Mouse (Mus musculus) lung, embryonic 14.5 days (tissue): ENCODE measurements around the gene Foxc2. TPM values are rescaled to one million over a fixed set of nuclear protein-coding genes. Genes with fewer than 3 reads are reported as not detected.

Experiments used
- ATAC-seq: fragments of 200-750 bp; cut with Nextera tagmentation; 2 replicates; pipeline ENCODE4 v1.8.0; 2017; ENCODE audit warnings: mild to moderate bottlenecking, moderate TSS enrichment, moderate library complexity; ENCODE audit not compliant: insufficient read depth
- DNase-seq: peaks from one replicate; pipeline ENCODE4 v3.0.0-alpha.2; 2015
- H3K27ac ChIP-seq: fragments of 300-500 bp; sonication (generic); 2 replicates; pipeline ENCODE4 v1.5.1; 2014; ENCODE audit warnings: low read depth, mild to moderate bottlenecking, moderate library complexity
- H3K27me3 ChIP-seq: fragments of 300-500 bp; sonication (generic); 2 replicates; pipeline ENCODE4 v1.6.1; 2014; ENCODE audit warnings: low read length, control low read depth; ENCODE audit not compliant: insufficient read depth
- H3K36me3 ChIP-seq: fragments of 300-500 bp; sonication (generic); 2 replicates; pipeline ENCODE4 v1.6.1; 2014; ENCODE audit warnings: control low read depth; ENCODE audit not compliant: insufficient read depth
- H3K4me1 ChIP-seq: fragments of 300-500 bp; sonication (generic); 2 replicates; pipeline ENCODE4 v1.6.1; 2014; ENCODE audit warnings: antibody characterized with exemption, control low read depth; ENCODE audit not compliant: insufficient read depth
- H3K4me2 ChIP-seq: fragments of 300-500 bp; sonication (generic); 2 replicates; pipeline ENCODE4 v1.6.1; 2014; ENCODE audit warnings: mild to moderate bottlenecking
- H3K4me3 ChIP-seq: fragments of 300-500 bp; sonication (generic); 2 replicates; pipeline ENCODE4 v1.5.1; 2014; ENCODE audit warnings: low read depth, low read length
- H3K9ac ChIP-seq: fragments of 300-500 bp; sonication (generic); 2 replicates; pipeline ENCODE4 v1.6.1; 2014
- H3K9me3 ChIP-seq: fragments of 300-500 bp; sonication (generic); 2 replicates; pipeline ENCODE4 v1.6.1; 2016; ENCODE audit warnings: low read depth, low read length, control low read depth
- CTCF ChIP-seq: IDR thresholded peaks from 2 replicates; pipeline ENCODE4 v1.5.1; 2016; ENCODE audit warnings: antibody characterized with exemption, low read depth
- WGBS: fragments of 180-500 bp; shearing (Covaris S2); extraction: QIAGEN DNeasy Blood & Tissue Kit; methylation state at CpG from one replicate; pipeline ENCODE4 v1.1.7; 2014; 5-methylcytosine and 5-hydroxymethylcytosine counted together
- polyA plus RNA-seq: library from polyadenylated mRNA; unstranded; fragments of >200 nt; fragmentation: Nextera tagmentation; extraction: Ambion mirVana; gene quantifications from 2 replicates; pipeline ENCODE4 v1.2.1, GENCODE M21; 2014

Foxc2 gene
- polyA plus RNA-seq, 1 experiment from 2014 or later, result 1.1 TPM

GRCm38 (mm10) chr8:121125311-121125876 lies 9.4 kb downstream of the Foxc2 start:
- peak; percentile 57 for TF ChIP-seq CTCF
- DNase-seq, result peak; percentile 97
- peak; percentile 74 for ATAC-seq
- Histone ChIP-seq H3K9me3 (no peaks in the 10 kb centered on the region), H3K27me3 (peaks cover 92% of the 10 kb centered on the region), H3K27ac (peak overlapping the region; percentile 71; the same call in 1 of the 2 replicates), H3K4me2 (peak overlapping the region; percentile 68), H3K4me3 (peak overlapping the region; percentile 36), H3K36me3 (no peaks in the 10 kb centered on the region), H3K9ac (no peak overlapping the region), H3K4me1 (no peaks in the 10 kb centered on the region; the same call in 1 of the 2 replicates)
- under 1% methylated on average over 36 of the region's 36 CpGs for whole genome bisulfite sequencing

GRCm38 (mm10) chr8:121126191-121126590 lies 10.2 kb downstream of the Foxc2 start:
- 5% methylated on average over 6 of the region's 6 CpGs for WGBS
- peak overlapping the region; percentile 68 for H3K4me2 ChIP-seq
- peak overlapping the region; percentile 36 for H3K4me3 ChIP-seq
- no peak overlapping the region; the same call in 1 of the 2 replicates for H3K9ac ChIP-seq
- no peaks in the 10 kb centered on the region; the same call in 1 of the 2 replicates for H3K4me1 ChIP-seq
- H3K36me3 ChIP-seq, result no peaks in the 10 kb centered on the region
- no peak overlapping the region for H3K27ac ChIP-seq
- H3K27me3 ChIP-seq, result peaks cover 87% of the 10 kb centered on the region
- ATAC-seq (no peak), DNase-seq (no peak)
- H3K9me3 ChIP-seq, result no peaks in the 10 kb centered on the region
- no peak for TF ChIP-seq CTCF

DNA sequence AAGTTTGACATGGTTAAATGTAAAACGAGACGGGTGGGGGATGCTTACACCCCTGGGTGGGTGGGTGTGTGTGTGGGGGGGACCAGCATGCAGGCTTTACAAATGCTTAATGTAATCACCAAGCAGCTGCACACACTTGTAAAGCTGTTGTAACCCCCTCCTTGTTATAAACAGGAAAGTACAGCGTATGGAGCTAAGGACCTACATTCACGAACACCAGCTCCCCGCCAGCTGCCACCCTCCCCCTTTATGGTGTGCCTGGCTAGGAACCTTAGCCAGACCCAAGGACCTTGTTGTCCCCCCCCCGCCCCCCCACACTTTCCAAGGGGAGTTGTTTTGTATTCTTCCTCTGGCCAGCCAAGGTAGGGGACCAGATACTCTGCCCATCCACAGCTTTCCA lies 10.7 kb downstream of the Foxc2 start:
- ATAC-seq (peak; percentile 16; the same call in 1 of the 2 replicates), DNase-seq (peak; percentile 55)

GRCm38 (mm10) chr8:121127291-121127701 lies 11.3 kb downstream of the Foxc2 start:
- TF ChIP-seq CTCF, result no peak
- Histone ChIP-seq H3K36me3 (no peaks in the 10 kb centered on the region), H3K27me3 (peaks cover 76% of the 10 kb centered on the region), H3K27ac (peak overlapping the region; percentile 54; the same call in 1 of the 2 replicates), H3K9ac (no peak overlapping the region), H3K4me3 (peak overlapping the region; percentile 44), H3K4me1 (no peaks in the 10 kb centered on the region; the same call in 1 of the 2 replicates), H3K4me2 (peak overlapping the region; percentile 73), H3K9me3 (no peaks in the 10 kb centered on the region)
- DNase-seq, result peak; percentile 96
- peak; percentile 78 for ATAC-seq
- WGBS, result 1% methylated on average over 11 of the region's 11 CpGs

More for the DNA sequence above, 10.7 kb downstream of the Foxc2 start:
- H3K27ac ChIP-seq, result peak overlapping the region; percentile 54; the same call in 1 of the 2 replicates
- H3K9me3 ChIP-seq, result no peaks in the 10 kb centered on the region
- peaks cover 82% of the 10 kb centered on the region for H3K27me3 ChIP-seq
- no peaks in the 10 kb centered on the region; the same call in 1 of the 2 replicates for H3K4me1 ChIP-seq
- peak overlapping the region; percentile 36 for H3K4me3 ChIP-seq
- TF ChIP-seq CTCF, result no peak
- peak overlapping the region; percentile 68 for H3K4me2 ChIP-seq
- WGBS, result 6% methylated on average over 6 of the region's 6 CpGs
- H3K9ac ChIP-seq, result no peak overlapping the region
- no peaks in the 10 kb centered on the region for H3K36me3 ChIP-seq

DNA sequence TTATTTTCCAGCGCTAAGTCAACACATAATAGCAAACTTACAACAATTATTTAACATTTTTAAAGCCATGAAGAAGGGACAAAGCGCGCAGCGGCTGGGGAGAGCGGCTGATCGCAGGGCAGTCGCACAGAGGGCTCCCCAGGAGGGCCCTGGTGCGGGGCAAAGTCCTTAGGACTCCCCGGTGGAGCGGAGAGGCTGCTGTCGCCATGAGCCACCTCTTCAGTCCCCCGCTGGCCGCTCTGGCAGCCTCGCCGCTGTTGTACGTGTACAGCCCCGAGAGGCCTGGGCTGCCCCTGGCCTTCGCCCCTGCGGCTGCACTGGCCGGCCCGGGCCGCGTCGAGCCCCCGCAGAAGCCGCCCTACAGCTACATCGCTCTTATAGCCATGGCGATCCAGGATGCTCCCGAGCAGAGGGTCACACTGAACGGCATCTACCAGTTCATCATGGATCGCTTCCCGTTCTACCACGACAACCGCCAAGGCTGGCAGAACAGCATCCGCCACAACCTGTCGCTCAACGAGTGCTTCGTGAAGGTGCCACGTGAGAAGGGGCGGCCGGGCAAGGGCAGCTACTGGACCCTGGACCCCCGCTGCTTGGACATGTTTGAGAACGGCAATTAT lies 11.9 kb downstream of the Foxc2 start, which contains the start of gene Foxl1:
Gene Foxl1, plus strand, starts transcription at position 185 of the 620 bp plus-strand sequence.
- Histone ChIP-seq H3K27me3 (peaks cover 71% of the 10 kb centered on the region), H3K27ac (peak within 1 kb of the TSS; percentile 90), H3K36me3 (no peaks in the 10 kb centered on the region), H3K4me2 (peak within 1 kb of the TSS; percentile 73), H3K9me3 (no peaks in the 10 kb centered on the region), H3K9ac (peak within 1 kb of the TSS; percentile 58), H3K4me1 (no peaks in the 10 kb centered on the region; the same call in 1 of the 2 replicates), H3K4me3 (peak within 1 kb of the TSS; percentile 44)
- WGBS, result 3% methylated on average over 42 of the region's 43 CpGs
- TF ChIP-seq CTCF, result no peak
- no peak for DNase-seq
- ATAC-seq, result no peak; the same call in 1 of the 2 replicates

DNA sequence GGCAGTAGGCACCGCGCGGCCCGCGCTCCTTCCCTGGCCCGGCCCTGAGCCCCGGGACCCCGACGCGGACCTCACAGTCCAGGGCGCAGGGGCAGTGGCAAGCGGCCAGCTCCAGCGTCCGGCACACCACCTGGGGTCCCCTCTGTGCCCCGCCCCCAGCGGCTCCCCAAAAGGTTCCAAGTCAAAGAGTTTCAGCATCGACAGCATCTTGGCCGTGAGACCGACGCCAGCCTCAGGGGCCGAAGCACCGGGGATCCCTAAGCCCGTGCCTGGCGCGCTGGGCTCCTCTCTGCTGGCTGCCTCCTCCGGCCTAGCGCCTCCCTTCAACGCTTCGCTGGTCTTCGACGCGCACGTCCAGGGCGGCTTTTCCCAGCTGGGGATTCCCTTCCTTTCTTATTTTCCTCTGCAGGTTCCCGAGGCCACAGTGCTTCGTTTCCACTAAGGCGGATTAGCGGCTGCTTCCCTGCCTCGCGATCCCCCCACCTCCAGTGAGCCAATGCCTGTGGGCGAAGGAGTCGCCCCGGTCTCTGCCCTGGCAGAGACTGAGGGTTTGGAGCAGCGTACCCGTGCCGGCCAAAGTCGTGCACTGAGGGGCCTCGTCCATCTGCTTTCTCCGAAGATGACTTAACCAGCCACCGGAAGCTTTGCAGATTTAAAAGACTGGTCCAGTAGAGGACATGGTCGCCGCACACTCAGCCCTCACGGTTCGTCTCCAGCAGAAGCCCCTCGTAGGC lies 12.7 kb downstream of the Foxc2 start:
- H3K4me1 ChIP-seq, result no peaks in the 10 kb centered on the region; the same call in 1 of the 2 replicates
- H3K27ac ChIP-seq, result peak overlapping the region; percentile 90
- H3K27me3 ChIP-seq, result peaks cover 62% of the 10 kb centered on the region
- 3% methylated on average over 55 of the region's 55 CpGs for WGBS
- DNase-seq, result peak; percentile 56
- H3K4me3 ChIP-seq, result peak overlapping the region; percentile 44
- H3K4me2 ChIP-seq, result peak overlapping the region; percentile 73
- H3K9me3 ChIP-seq, result no peaks in the 10 kb centered on the region
- H3K9ac ChIP-seq, result peak overlapping the region; percentile 58
- no peak for TF ChIP-seq CTCF
- no peak for ATAC-seq
- H3K36me3 ChIP-seq, result no peaks in the 10 kb centered on the region
